Mouse (Mus musculus) lung, adult 2 months (tissue): Measurements from ENCODE around the gene Mybpc2.

Experiments used
- CTCF ChIP-seq: fragments of 200-500 bp; IDR thresholded peaks from 2 replicates; pipeline ENCODE4 v1.5.1; 2011; ENCODE audit warnings: mild to moderate bottlenecking, low read length, control low read depth; ENCODE audit not compliant: insufficient read depth
- POLR2A ChIP-seq: fragments of 200-500 bp; IDR thresholded peaks from 2 replicates; pipeline ENCODE4 v1.6.1; 2011; ENCODE audit warnings: low read depth, mild to moderate bottlenecking, control low read depth, low read length, borderline replicate concordance; ENCODE audit errors: extremely low read depth

DNA sequence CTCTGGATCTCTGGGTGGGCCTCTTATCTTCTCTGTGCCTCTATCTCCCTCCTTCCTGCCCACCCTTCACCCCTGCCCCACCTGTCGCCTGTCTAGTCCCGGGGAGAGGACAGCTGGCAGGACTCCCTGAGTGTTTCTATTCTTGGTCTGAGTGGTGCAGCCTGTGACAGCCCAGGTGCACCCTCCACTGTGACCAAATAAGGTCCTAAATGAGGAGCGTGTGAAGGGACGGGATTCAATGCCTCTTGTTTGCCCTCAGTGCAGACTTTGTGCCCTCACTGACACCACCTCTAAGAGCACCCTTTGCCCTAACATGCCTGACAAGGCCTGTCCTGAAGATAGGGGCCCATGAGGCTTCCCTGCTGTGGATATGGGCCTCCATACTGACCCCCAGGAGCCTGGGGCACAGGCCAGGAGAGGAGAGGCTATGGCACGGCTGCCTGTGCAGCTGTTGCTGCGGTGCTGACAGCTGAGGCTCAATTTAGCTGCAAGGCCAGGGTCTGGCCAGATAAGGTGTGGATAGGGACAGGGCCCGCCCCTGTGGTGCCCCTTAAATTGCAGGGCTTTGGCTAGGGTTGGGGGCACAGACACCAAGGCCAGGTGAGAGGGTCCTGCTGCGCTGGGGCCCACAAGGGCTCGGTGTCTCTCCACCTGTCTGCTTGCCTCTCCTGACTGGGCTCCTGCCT is 51.4 kb downstream of the Mybpc2 start:
- TF ChIP-seq CTCF (no peak), POLR2A (no peak)
